Mouse (Mus musculus) stomach, embryonic 16.5 days (tissue): Measurements from ENCODE around the gene Ifnk. TPM values are rescaled to one million over a fixed set of nuclear protein-coding genes. Genes with fewer than 3 reads are reported as not detected.
A peak's percentile ranks its signal among the peaks of the same experiment; 100 is the strongest.

Experiments
- ATAC-seq: fragments of 200-750 bp; cut with Nextera tagmentation; 2 replicates; pipeline ENCODE4 v1.8.0; 2017; ENCODE audit warnings: moderate number of reproducible peaks, moderate TSS enrichment; ENCODE audit not compliant: insufficient read depth, low FRiP score
- H3K27ac ChIP-seq: fragments of 300-500 bp; sonication (generic); 2 replicates; pipeline ENCODE4 v1.5.1; 2014; ENCODE audit warnings: low read length
- H3K27me3 ChIP-seq: fragments of 300-500 bp; sonication (generic); 2 replicates; pipeline ENCODE4 v1.6.1; 2014; ENCODE audit warnings: low read length, control low read depth, mixed read lengths; ENCODE audit not compliant: control insufficient read depth, insufficient read depth
- H3K36me3 ChIP-seq: fragments of 300-500 bp; sonication (generic); 2 replicates; pipeline ENCODE4 v1.6.1; 2014; ENCODE audit warnings: low read length; ENCODE audit not compliant: control insufficient read depth, insufficient read depth
- H3K4me1 ChIP-seq: fragments of 300-500 bp; sonication (generic); 2 replicates; pipeline ENCODE4 v1.6.1; 2014; ENCODE audit warnings: low read length, control low read depth, mixed read lengths; ENCODE audit not compliant: control insufficient read depth, insufficient read depth
- H3K4me2 ChIP-seq: fragments of 300-500 bp; sonication (generic); 2 replicates; pipeline ENCODE4 v1.6.1; 2014; ENCODE audit warnings: low read depth, low read length, mixed read lengths
- H3K4me3 ChIP-seq: fragments of 300-500 bp; sonication (generic); replicated peaks from 2 replicates; pipeline ENCODE4 v1.5.1; 2014; ENCODE audit warnings: mild to moderate bottlenecking, low read length
- H3K9ac ChIP-seq: fragments of 300-500 bp; sonication (generic); 2 replicates; pipeline ENCODE4 v1.6.1; 2014; ENCODE audit warnings: low read length
- H3K9me3 ChIP-seq: fragments of 300-500 bp; sonication (generic); replicated peaks from 2 replicates; pipeline ENCODE4 v1.6.1; 2016; ENCODE audit warnings: low read length, control low read depth; ENCODE audit not compliant: control insufficient read depth
- WGBS: fragments of 180-500 bp; shearing (Covaris S2); extraction: QIAGEN DNeasy Blood & Tissue Kit; methylation state at CpG from one replicate; pipeline ENCODE4 v1.1.7; 2014; 5-methylcytosine and 5-hydroxymethylcytosine counted together
- polyA plus RNA-seq: library from polyadenylated mRNA; unstranded; fragments of >200 nt; fragmentation: Nextera tagmentation; extraction: Ambion mirVana; gene quantifications from 2 replicates; pipeline ENCODE4 v1.2.1, GENCODE M21; 2015

Ifnk gene
- 0.30 and 0.34 TPM in 2 replicates for polyA plus RNA-seq

GRCm38 (mm10) chr4:35151756-35152155, at the start of gene Ifnk:
Gene Ifnk (plus strand): TSS chr4:35152056.
- H3K27ac ChIP-seq, result no peak within 1 kb of the TSS
- ATAC-seq, result no peak
- H3K4me1 ChIP-seq, result peaks cover 6% of the 10 kb centered on the region; the same call in 1 of the 2 replicates
- H3K9ac ChIP-seq, result no peak within 1 kb of the TSS
- H3K4me3 ChIP-seq, result no peak within 1 kb of the TSS
- no peaks in the 10 kb centered on the region for H3K27me3 ChIP-seq
- no peaks in the 10 kb centered on the region for H3K9me3 ChIP-seq
- no peaks in the 10 kb centered on the region for H3K36me3 ChIP-seq
- H3K4me2 ChIP-seq, result no peak within 1 kb of the TSS
- 84% methylated on average over 4 of the region's 4 CpGs for WGBS

- H3K4me3 ChIP-seq, result no peak overlapping the region
- 78% methylated on average over 14 of the region's 14 CpGs for WGBS
- no peak overlapping the region for H3K9ac ChIP-seq
- H3K4me2 ChIP-seq, result no peak overlapping the region
- ATAC-seq, result no peak
- H3K36me3 ChIP-seq, result no peaks in the 10 kb centered on the region
- no peaks in the 10 kb centered on the region for H3K27me3 ChIP-seq
- peaks cover 6% of the 10 kb centered on the region for H3K4me1 ChIP-seq
- no peak overlapping the region for H3K27ac ChIP-seq
- H3K9me3 ChIP-seq, result no peaks in the 10 kb centered on the region
These were observed 46.6 kb upstream of the Ifnk start for GRCm38 (mm10) chr4:35105115-35105773.

GRCm38 (mm10) chr4:35112452-35112851, 39.4 kb upstream of the Ifnk start:
- H3K4me2 ChIP-seq, result no peak overlapping the region
- H3K9ac ChIP-seq, result no peak overlapping the region
- no peaks in the 10 kb centered on the region for H3K27me3 ChIP-seq
- H3K4me1 ChIP-seq, result peaks cover 4% of the 10 kb centered on the region
- H3K27ac ChIP-seq, result 0 out of 2 replicates have a peak overlapping the region, but pooled peaks have one; percentile 38
- no peaks in the 10 kb centered on the region for H3K9me3 ChIP-seq
- H3K4me3 ChIP-seq, result no peak overlapping the region
- no peak for ATAC-seq
- no peaks in the 10 kb centered on the region for H3K36me3 ChIP-seq
- WGBS, result 73% methylated on average over 4 of the region's 4 CpGs

GRCm38 (mm10) chr4:35113516-35114248, 38.2 kb upstream of the Ifnk start:
- H3K9me3 ChIP-seq, result no peaks in the 10 kb centered on the region
- no peak overlapping the region for H3K4me3 ChIP-seq
- 49% methylated on average over 13 of the region's 13 CpGs for WGBS
- ATAC-seq, result peak; percentile 21
- peak overlapping the region; percentile 34; the same call in 1 of the 2 replicates for H3K27ac ChIP-seq
- H3K27me3 ChIP-seq, result no peaks in the 10 kb centered on the region
- H3K9ac ChIP-seq, result no peak overlapping the region
- no peak overlapping the region for H3K4me2 ChIP-seq
- H3K36me3 ChIP-seq, result no peaks in the 10 kb centered on the region
- peaks cover 4% of the 10 kb centered on the region for H3K4me1 ChIP-seq

GRCm38 (mm10) chr4:35114950-35115349, 36.9 kb upstream of the Ifnk start:
- ATAC-seq, result no peak
- H3K36me3 ChIP-seq, result no peaks in the 10 kb centered on the region
- peaks cover 9% of the 10 kb centered on the region for H3K4me1 ChIP-seq
- no peak overlapping the region for H3K4me3 ChIP-seq
- no peaks in the 10 kb centered on the region for H3K27me3 ChIP-seq
- H3K9me3 ChIP-seq, result no peaks in the 10 kb centered on the region
- no peak overlapping the region for H3K27ac ChIP-seq
- no peak overlapping the region for H3K4me2 ChIP-seq
- WGBS, result 82% methylated on average over 2 of the region's 2 CpGs
- no peak overlapping the region for H3K9ac ChIP-seq

GRCm38 (mm10) chr4:35115933-35116332, 35.9 kb upstream of the Ifnk start:
- WGBS, result 74% methylated on average over 6 of the region's 6 CpGs
- no peaks in the 10 kb centered on the region for H3K9me3 ChIP-seq
- no peak overlapping the region for H3K4me2 ChIP-seq
- H3K9ac ChIP-seq, result no peak overlapping the region
- ATAC-seq, result no peak
- H3K4me1 ChIP-seq, result peaks cover 13% of the 10 kb centered on the region
- no peaks in the 10 kb centered on the region for H3K27me3 ChIP-seq
- no peak overlapping the region for H3K4me3 ChIP-seq
- no peaks in the 10 kb centered on the region for H3K36me3 ChIP-seq
- no peak overlapping the region for H3K27ac ChIP-seq

GRCm38 (mm10) chr4:35117144-35117543, 34.7 kb upstream of the Ifnk start:
- peaks cover 22% of the 10 kb centered on the region for H3K4me1 ChIP-seq
- no peaks in the 10 kb centered on the region for H3K27me3 ChIP-seq
- no peaks in the 10 kb centered on the region for H3K36me3 ChIP-seq
- no peak overlapping the region for H3K4me3 ChIP-seq
- H3K9me3 ChIP-seq, result no peaks in the 10 kb centered on the region
- no peak for ATAC-seq
- H3K9ac ChIP-seq, result no peak overlapping the region
- H3K27ac ChIP-seq, result no peak overlapping the region
- no peak overlapping the region for H3K4me2 ChIP-seq
- 85% methylated on average over 3 of the region's 3 CpGs for WGBS

- no peaks in the 10 kb centered on the region for H3K36me3 ChIP-seq
- no peaks in the 10 kb centered on the region for H3K9me3 ChIP-seq
- no peak overlapping the region for H3K27ac ChIP-seq
- H3K27me3 ChIP-seq, result no peaks in the 10 kb centered on the region
- no peak for ATAC-seq
- no peak overlapping the region for H3K4me3 ChIP-seq
- no peak overlapping the region for H3K4me2 ChIP-seq
- no peak overlapping the region for H3K9ac ChIP-seq
- H3K4me1 ChIP-seq, result peaks cover 27% of the 10 kb centered on the region
- WGBS, result 60% methylated on average over 2 of the region's 2 CpGs
These were observed 33.0 kb upstream of the Ifnk start for GRCm38 (mm10) chr4:35118851-35119250.

- Histone ChIP-seq H3K36me3 (no peaks in the 10 kb centered on the region), H3K9me3 (no peaks in the 10 kb centered on the region), H3K27ac (no peak overlapping the region), H3K4me1 (peaks cover 31% of the 10 kb centered on the region), H3K4me3 (no peak overlapping the region), H3K4me2 (no peak overlapping the region), H3K27me3 (no peaks in the 10 kb centered on the region), H3K9ac (no peak overlapping the region)
- no peak for ATAC-seq
- WGBS, result 61% methylated on average over 2 of the region's 4 CpGs
These were observed 31.7 kb upstream of the Ifnk start for GRCm38 (mm10) chr4:35120159-35120558.
